Mouse (Mus musculus) heart, embryonic 16.5 days (tissue): ENCODE data around the gene Lrmda. TPM values are rescaled to one million over a fixed set of nuclear protein-coding genes. Genes with fewer than 3 reads are reported as not detected.

ENCODE experiments used
- ATAC-seq: fragments of 200-750 bp; cut with Nextera tagmentation; replicated peaks from 2 replicates; pipeline ENCODE4 v1.8.0; 2017; ENCODE audit warnings: moderate number of reproducible peaks; ENCODE audit not compliant: insufficient read depth, low FRiP score; ENCODE audit errors: extremely low read depth
- H3K27ac ChIP-seq: fragments of 300-500 bp; sonication (generic); 2 replicates; pipeline ENCODE4 v1.5.1; 2014; ENCODE audit warnings: mild to moderate bottlenecking, low read length, control low read depth, moderate library complexity
- H3K27me3 ChIP-seq: fragments of 300-500 bp; sonication (generic); 2 replicates; pipeline ENCODE4 v1.6.1; 2014; ENCODE audit warnings: low read length, mixed read lengths; ENCODE audit not compliant: control insufficient read depth, insufficient read depth
- H3K36me3 ChIP-seq: fragments of 300-500 bp; sonication (generic); 2 replicates; pipeline ENCODE4 v1.6.1; 2014; ENCODE audit not compliant: control insufficient read depth, insufficient read depth
- H3K4me1 ChIP-seq: fragments of 300-500 bp; sonication (generic); 2 replicates; pipeline ENCODE4 v1.6.1; 2014; ENCODE audit warnings: low read length, mixed read lengths; ENCODE audit not compliant: control insufficient read depth, insufficient read depth
- H3K4me2 ChIP-seq: fragments of 300-500 bp; sonication (generic); 2 replicates; pipeline ENCODE4 v1.6.1; 2014; ENCODE audit warnings: low read depth, mild to moderate bottlenecking, control low read depth, low read length
- H3K4me3 ChIP-seq: fragments of 300-500 bp; sonication (generic); 2 replicates; pipeline ENCODE4 v1.5.1; 2014; ENCODE audit warnings: mild to moderate bottlenecking, control low read depth, low read length
- H3K9ac ChIP-seq: fragments of 300-500 bp; sonication (generic); 2 replicates; pipeline ENCODE4 v1.6.1; 2014; ENCODE audit warnings: low read length, control low read depth
- H3K9me3 ChIP-seq: fragments of 300-500 bp; sonication (generic); replicated peaks from 2 replicates; pipeline ENCODE4 v1.6.1; 2016; ENCODE audit warnings: low read length; ENCODE audit not compliant: control insufficient read depth
- whole genome bisulfite sequencing: fragments of 180-500 bp; shearing (Covaris S2); extraction: QIAGEN DNeasy Blood & Tissue Kit; methylation state at CpG from one replicate; pipeline ENCODE4 v1.1.7; 2014; 5-methylcytosine and 5-hydroxymethylcytosine counted together
- polyA plus RNA-seq: library from polyadenylated mRNA; unstranded; fragments of >200 nt; fragmentation: Nextera tagmentation; extraction: Ambion mirVana; gene quantifications from 2 replicates; pipeline ENCODE4 v1.2.1, GENCODE M21; 2015

Gene Lrmda
- polyA plus RNA-seq, 1 experiment from 2014 or later = 0.55 TPM

DNA sequence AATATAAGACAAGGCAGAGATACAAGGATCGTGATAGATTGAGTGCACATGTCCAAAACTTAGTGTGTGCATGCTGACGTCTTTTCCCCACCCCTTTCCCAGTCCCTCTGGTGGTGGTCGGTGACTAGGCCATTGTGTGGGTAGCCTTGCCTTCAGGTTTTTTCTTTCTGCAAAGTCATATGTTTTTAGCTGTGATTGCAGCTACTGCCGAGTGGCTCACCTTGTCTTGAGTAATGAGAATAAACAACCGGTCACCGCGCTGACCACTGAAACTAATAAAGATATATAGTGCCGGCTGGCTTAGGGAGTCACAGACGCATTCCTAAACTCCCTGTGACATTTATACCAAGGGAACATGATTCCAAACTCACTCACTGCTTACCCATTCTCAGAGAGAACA, 155.2 kb downstream of the Lrmda start:
- Histone ChIP-seq H3K4me2 (no peak overlapping the region), H3K36me3 (no peaks in the 10 kb centered on the region), H3K27ac (no peak overlapping the region), H3K4me1 (no peaks in the 10 kb centered on the region), H3K27me3 (no peaks in the 10 kb centered on the region), H3K9ac (no peak overlapping the region), H3K9me3 (no peaks in the 10 kb centered on the region), H3K4me3 (no peak overlapping the region)
- no peak for ATAC-seq
- WGBS = 70% methylated on average over 9 of the region's 9 CpGs

- H3K9ac ChIP-seq = no peak overlapping the region
- no peak overlapping the region for H3K4me2 ChIP-seq
- H3K9me3 ChIP-seq = no peaks in the 10 kb centered on the region
- ATAC-seq = no peak
- H3K27me3 ChIP-seq = no peaks in the 10 kb centered on the region
- no peaks in the 10 kb centered on the region for H3K36me3 ChIP-seq
- WGBS = 55% methylated on average over 2 of the region's 2 CpGs
- H3K4me3 ChIP-seq = no peak overlapping the region
- H3K4me1 ChIP-seq = no peaks in the 10 kb centered on the region
- H3K27ac ChIP-seq = no peak overlapping the region
Measured at GRCm38 (mm10) chr14:22179761-22180160, 160.2 kb downstream of the Lrmda start.

DNA sequence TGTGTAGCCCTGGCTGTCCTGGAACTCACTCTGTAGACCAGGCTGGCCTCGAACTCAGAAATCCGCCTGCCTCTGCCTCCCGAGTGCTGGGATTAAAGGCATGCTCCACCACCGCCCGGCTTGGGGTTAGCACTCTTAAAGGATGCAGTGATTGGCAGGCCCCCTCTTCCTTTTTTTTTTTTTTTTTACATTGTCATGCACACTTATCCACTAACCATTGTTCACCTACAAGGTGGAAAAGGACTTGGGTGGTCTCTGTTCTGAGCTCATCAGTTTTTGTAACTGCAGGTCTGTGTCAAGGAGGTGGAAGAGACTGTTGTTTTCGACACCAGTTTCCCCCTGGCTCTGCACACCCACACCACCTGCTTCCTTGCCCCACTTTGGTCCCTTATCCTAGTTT, 162.0 kb downstream of the Lrmda start:
- ATAC-seq = no peak
- Histone ChIP-seq H3K36me3 (no peaks in the 10 kb centered on the region), H3K4me3 (no peak overlapping the region), H3K9ac (no peak overlapping the region), H3K27ac (no peak overlapping the region), H3K4me2 (no peak overlapping the region), H3K27me3 (no peaks in the 10 kb centered on the region), H3K9me3 (no peaks in the 10 kb centered on the region), H3K4me1 (no peaks in the 10 kb centered on the region)
- WGBS = 85% methylated on average over 4 of the region's 6 CpGs

- 45% methylated on average over 3 of the region's 3 CpGs for WGBS
- H3K27me3 ChIP-seq = no peaks in the 10 kb centered on the region
Measured at GRCm38 (mm10) chr14:22183195-22183594, 163.7 kb downstream of the Lrmda start.

DNA sequence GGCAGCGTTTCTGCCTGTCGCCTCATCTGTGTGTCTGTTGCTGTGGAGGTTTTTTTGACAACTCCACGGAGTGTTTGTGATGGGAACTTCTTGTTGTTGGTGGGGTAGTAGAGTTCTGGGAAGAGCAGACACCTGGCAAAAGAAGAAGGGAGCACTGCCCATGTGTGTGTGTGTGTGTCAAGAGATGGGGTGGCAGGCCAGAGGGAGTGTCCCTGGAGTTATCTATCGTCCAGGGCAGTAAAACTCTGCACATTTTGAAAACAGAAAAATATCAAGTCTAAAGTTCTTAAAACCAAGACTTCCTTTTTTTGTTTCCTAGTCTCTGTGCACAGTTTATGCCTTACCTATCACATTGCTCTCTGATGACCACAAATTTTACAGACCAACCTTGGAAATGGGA, 165.9 kb downstream of the Lrmda start:
- Histone ChIP-seq H3K27ac (no peak overlapping the region), H3K4me2 (no peak overlapping the region), H3K36me3 (no peaks in the 10 kb centered on the region), H3K4me1 (no peaks in the 10 kb centered on the region), H3K9me3 (no peaks in the 10 kb centered on the region), H3K9ac (no peak overlapping the region), H3K4me3 (no peak overlapping the region), H3K27me3 (no peaks in the 10 kb centered on the region; the same call in 1 of the 2 replicates)
- WGBS = 70% methylated on average over 4 of the region's 4 CpGs
- ATAC-seq = no peak

More at GRCm38 (mm10) chr14:22183195-22183594, 163.7 kb downstream of the Lrmda start:
- no peaks in the 10 kb centered on the region for H3K4me1 ChIP-seq
- H3K9me3 ChIP-seq = no peaks in the 10 kb centered on the region
- no peak overlapping the region for H3K9ac ChIP-seq
- ATAC-seq = 0 out of 2 replicates have a peak, but pooled peaks have one; percentile 14
- no peak overlapping the region for H3K4me3 ChIP-seq
- H3K36me3 ChIP-seq = no peaks in the 10 kb centered on the region
- H3K27ac ChIP-seq = no peak overlapping the region
- no peak overlapping the region for H3K4me2 ChIP-seq

DNA sequence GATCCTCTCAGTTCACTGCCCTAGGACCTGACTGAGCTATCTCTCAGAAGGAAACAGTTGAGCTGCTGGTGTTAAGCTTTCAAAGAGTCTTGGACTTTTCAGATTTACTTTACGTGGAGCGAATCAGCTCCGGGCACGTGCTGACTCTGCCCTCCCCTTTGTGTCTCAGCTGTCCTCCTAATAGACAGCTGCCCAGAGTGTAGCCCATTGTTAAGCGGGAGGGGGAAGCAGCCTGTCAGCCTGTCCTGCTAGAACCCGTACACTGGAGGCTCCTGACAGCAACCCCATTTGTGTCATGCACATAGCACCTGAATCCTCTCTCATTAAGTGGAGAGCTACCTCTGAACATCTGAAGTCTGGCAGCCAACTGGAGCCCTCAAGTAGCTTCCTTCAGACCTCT, 170.6 kb downstream of the Lrmda start:
- no peaks in the 10 kb centered on the region; the same call in 1 of the 2 replicates for H3K27me3 ChIP-seq
- H3K4me1 ChIP-seq = no peaks in the 10 kb centered on the region
- no peak for ATAC-seq
- H3K36me3 ChIP-seq = no peaks in the 10 kb centered on the region
- no peaks in the 10 kb centered on the region for H3K9me3 ChIP-seq
- no peak overlapping the region for H3K4me2 ChIP-seq
- WGBS = 54% methylated on average over 6 of the region's 6 CpGs
- H3K9ac ChIP-seq = no peak overlapping the region
- no peak overlapping the region for H3K27ac ChIP-seq
- no peak overlapping the region for H3K4me3 ChIP-seq

GRCm38 (mm10) chr14:22192185-22192584, 172.7 kb downstream of the Lrmda start:
- Histone ChIP-seq H3K36me3 (no peaks in the 10 kb centered on the region), H3K9me3 (no peaks in the 10 kb centered on the region)

GRCm38 (mm10) chr14:22198021-22198420, 178.5 kb downstream of the Lrmda start:
- 0 out of 2 replicates have a peak, but pooled peaks cover 3% of the 10 kb centered on the region for H3K4me1 ChIP-seq
- H3K27ac ChIP-seq = no peak overlapping the region
- no peak overlapping the region for H3K9ac ChIP-seq
- H3K9me3 ChIP-seq = no peaks in the 10 kb centered on the region
- no peak for ATAC-seq
- WGBS = 52% methylated on average over 11 of the region's 11 CpGs
- H3K27me3 ChIP-seq = no peaks in the 10 kb centered on the region
- H3K36me3 ChIP-seq = no peaks in the 10 kb centered on the region
- H3K4me3 ChIP-seq = no peak overlapping the region
- no peak overlapping the region for H3K4me2 ChIP-seq

More at GRCm38 (mm10) chr14:22192185-22192584, 172.7 kb downstream of the Lrmda start:
- no peak for ATAC-seq
- WGBS = 80% methylated on average over 9 of the region's 9 CpGs
- Histone ChIP-seq H3K9ac (no peak overlapping the region), H3K4me3 (no peak overlapping the region), H3K27me3 (no peaks in the 10 kb centered on the region; the same call in 1 of the 2 replicates), H3K27ac (no peak overlapping the region), H3K4me1 (0 out of 2 replicates have a peak, but pooled peaks cover 3% of the 10 kb centered on the region), H3K4me2 (no peak overlapping the region)

DNA sequence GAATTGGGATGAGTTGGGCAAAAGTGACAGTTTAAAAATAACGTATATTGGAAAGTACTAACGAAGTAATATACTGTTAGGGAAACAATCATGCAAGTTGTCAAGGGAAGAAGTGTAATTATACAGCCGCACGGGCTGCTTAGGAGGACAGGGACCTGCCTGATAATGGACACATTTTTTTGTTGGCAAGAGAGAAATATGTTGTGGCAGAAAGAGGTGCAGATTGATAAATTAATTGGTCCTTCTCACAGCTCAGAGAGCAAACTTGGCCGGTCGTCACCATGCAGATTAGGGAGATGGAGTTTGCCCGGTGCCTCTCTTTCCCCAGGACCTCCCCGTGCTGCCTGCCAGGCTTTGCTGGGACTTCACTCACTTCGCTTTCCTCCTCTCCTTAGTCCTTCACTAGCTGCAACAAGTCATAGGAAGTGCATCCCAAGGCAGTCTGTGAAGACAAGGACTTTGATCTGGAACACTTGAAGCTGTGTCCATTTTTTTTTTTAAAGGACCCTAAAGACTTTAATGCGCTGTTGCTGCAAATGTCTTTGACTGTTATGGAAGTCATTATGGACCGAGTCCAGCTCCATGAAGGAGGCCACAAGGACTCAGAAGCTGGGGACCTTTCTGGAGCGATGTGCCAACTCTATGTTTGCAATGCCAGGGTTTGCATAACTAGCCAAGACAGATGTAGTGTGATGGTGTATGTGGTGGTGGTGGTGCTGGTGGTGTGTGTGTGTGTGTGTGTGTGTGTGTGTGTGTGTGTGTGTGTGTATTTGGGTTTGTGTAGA, 179.3 kb downstream of the Lrmda start:
- Histone ChIP-seq H3K4me1 (0 out of 2 replicates have a peak, but pooled peaks cover 3% of the 10 kb centered on the region), H3K36me3 (no peaks in the 10 kb centered on the region), H3K27me3 (no peaks in the 10 kb centered on the region), H3K4me2 (no peak overlapping the region), H3K4me3 (no peak overlapping the region), H3K9ac (no peak overlapping the region), H3K27ac (no peak overlapping the region), H3K9me3 (no peaks in the 10 kb centered on the region)
- WGBS = 67% methylated on average over 12 of the region's 12 CpGs
- no peak for ATAC-seq
